Mouse (Mus musculus) embryonic facial prominence, embryonic 14.5 days (tissue): ENCODE results near the gene Defb28. TPM values are rescaled to one million over a fixed set of nuclear protein-coding genes. Genes with fewer than 3 reads are reported as not detected.

ENCODE experiments used
- ATAC-seq: fragments of 200-750 bp; cut with Nextera tagmentation; 2 replicates; pipeline ENCODE4 v1.8.0; 2017; ENCODE audit warnings: low read depth, moderate number of reproducible peaks, moderate TSS enrichment
- DNase-seq: peaks from one replicate; pipeline ENCODE4 v3.0.0-alpha.2; 2015; ENCODE audit warnings: low spot score
- H3K27ac ChIP-seq: fragments of 300-500 bp; sonication (generic); replicated peaks from 2 replicates; pipeline ENCODE4 v1.5.1; 2014; ENCODE audit warnings: low read depth, mild to moderate bottlenecking, low read length, moderate library complexity
- H3K27me3 ChIP-seq: fragments of 300-500 bp; sonication (generic); replicated peaks from 2 replicates; pipeline ENCODE4 v1.6.1; 2014; ENCODE audit warnings: low read length; ENCODE audit not compliant: control insufficient read depth, insufficient read depth
- H3K36me3 ChIP-seq: fragments of 300-500 bp; sonication (generic); 2 replicates; pipeline ENCODE4 v1.6.1; 2014; ENCODE audit warnings: low read length, mixed read lengths; ENCODE audit not compliant: control insufficient read depth, insufficient read depth
- H3K4me1 ChIP-seq: fragments of 300-500 bp; sonication (generic); 2 replicates; pipeline ENCODE4 v1.6.1; 2014; ENCODE audit warnings: antibody characterized with exemption, low read length; ENCODE audit not compliant: control insufficient read depth, insufficient read depth
- H3K4me2 ChIP-seq: fragments of 300-500 bp; sonication (generic); 2 replicates; pipeline ENCODE4 v1.6.1; 2014; ENCODE audit warnings: low read depth, mild to moderate bottlenecking, low read length, moderate library complexity, mixed read lengths
- H3K4me3 ChIP-seq: fragments of 300-500 bp; sonication (generic); 2 replicates; pipeline ENCODE4 v1.5.1; 2014; ENCODE audit warnings: low read depth, mild to moderate bottlenecking, low read length
- H3K9ac ChIP-seq: fragments of 300-500 bp; sonication (generic); 2 replicates; pipeline ENCODE4 v1.6.1; 2014; ENCODE audit warnings: low read depth, mild to moderate bottlenecking, low read length, moderate library complexity, mixed read lengths
- H3K9me3 ChIP-seq: fragments of 300-500 bp; sonication (generic); 2 replicates; pipeline ENCODE4 v1.6.1; 2016; ENCODE audit warnings: low read length; ENCODE audit not compliant: control insufficient read depth
- WGBS: fragments of 180-500 bp; shearing (Covaris S2); extraction: QIAGEN DNeasy Blood & Tissue Kit; methylation state at CpG from one replicate; pipeline ENCODE4 v1.1.7; 2014; 5-methylcytosine and 5-hydroxymethylcytosine counted together
- polyA plus RNA-seq: library from polyadenylated mRNA; unstranded; fragments of >200 nt; fragmentation: Nextera tagmentation; extraction: Ambion mirVana; gene quantifications from 2 replicates; pipeline ENCODE4 v1.2.1, GENCODE M21; 2014

Gene Defb28
- polyA plus RNA-seq, 1 experiment from 2014 or later = not detected

- no peaks in the 10 kb centered on the region for H3K27me3 ChIP-seq
- DNase-seq (no peak), ATAC-seq (no peak)
- no peaks in the 10 kb centered on the region for H3K4me1 ChIP-seq
- WGBS = 69% methylated on average over 6 of the region's 6 CpGs
- no peak overlapping the region for H3K9ac ChIP-seq
- H3K4me2 ChIP-seq = no peak overlapping the region
- no peak overlapping the region for H3K4me3 ChIP-seq
- H3K9me3 ChIP-seq = no peaks in the 10 kb centered on the region
- H3K27ac ChIP-seq = no peak overlapping the region
- no peaks in the 10 kb centered on the region for H3K36me3 ChIP-seq
Measured at GRCm38 (mm10) chr2:152498020-152498419, 20.0 kb upstream of the Defb28 start.

GRCm38 (mm10) chr2:152500204-152500862 is 17.7 kb upstream of the Defb28 start:
- DNase-seq (peak; percentile 7), ATAC-seq (no peak)
- H3K9me3 ChIP-seq = no peaks in the 10 kb centered on the region
- H3K27ac ChIP-seq = no peak overlapping the region
- H3K4me3 ChIP-seq = no peak overlapping the region
- no peaks in the 10 kb centered on the region for H3K27me3 ChIP-seq
- no peak overlapping the region for H3K4me2 ChIP-seq
- 55% methylated on average over 7 of the region's 7 CpGs for WGBS
- H3K9ac ChIP-seq = no peak overlapping the region
- no peaks in the 10 kb centered on the region for H3K36me3 ChIP-seq
- no peaks in the 10 kb centered on the region for H3K4me1 ChIP-seq

- Histone ChIP-seq H3K27me3 (no peaks in the 10 kb centered on the region), H3K9me3 (no peaks in the 10 kb centered on the region), H3K36me3 (no peaks in the 10 kb centered on the region), H3K4me1 (no peaks in the 10 kb centered on the region), H3K27ac (no peak overlapping the region), H3K4me2 (no peak overlapping the region), H3K9ac (no peak overlapping the region), H3K4me3 (no peak overlapping the region)
- DNase-seq = no peak
- ATAC-seq = no peak
- 72% methylated on average over 6 of the region's 6 CpGs for WGBS
Measured at GRCm38 (mm10) chr2:152500863-152501229, 17.2 kb upstream of the Defb28 start.

GRCm38 (mm10) chr2:152503950-152504349 is 14.1 kb upstream of the Defb28 start:
- no peaks in the 10 kb centered on the region for H3K4me1 ChIP-seq
- DNase-seq (no peak), ATAC-seq (no peak)
- H3K27me3 ChIP-seq = no peaks in the 10 kb centered on the region
- WGBS = 90% methylated on average over 2 of the region's 2 CpGs
- H3K4me3 ChIP-seq = no peak overlapping the region
- H3K9me3 ChIP-seq = no peaks in the 10 kb centered on the region
- no peak overlapping the region for H3K4me2 ChIP-seq
- no peak overlapping the region for H3K27ac ChIP-seq
- no peaks in the 10 kb centered on the region for H3K36me3 ChIP-seq
- no peak overlapping the region for H3K9ac ChIP-seq

- H3K4me3 ChIP-seq = no peak within 1 kb of the TSS
- no peak within 1 kb of the TSS for H3K9ac ChIP-seq
- H3K4me2 ChIP-seq = no peak within 1 kb of the TSS
- H3K27me3 ChIP-seq = no peaks in the 10 kb centered on the region
- no peaks in the 10 kb centered on the region for H3K9me3 ChIP-seq
- ATAC-seq (no peak), DNase-seq (no peak)
- H3K4me1 ChIP-seq = no peaks in the 10 kb centered on the region
- H3K27ac ChIP-seq = no peak within 1 kb of the TSS
- H3K36me3 ChIP-seq = no peaks in the 10 kb centered on the region
- WGBS = 91% methylated on average over 1 of the region's 1 CpGs
Measured at GRCm38 (mm10) chr2:152511592-152511991, 6.5 kb upstream of the Defb28 start, which contains the start of gene Defb26. Gene Defb26, minus strand, starts transcription at chr2:152511692.

- Histone ChIP-seq H3K27me3 (no peaks in the 10 kb centered on the region), H3K27ac (no peak overlapping the region), H3K4me1 (no peaks in the 10 kb centered on the region), H3K4me2 (no peak overlapping the region), H3K9ac (no peak overlapping the region), H3K36me3 (no peaks in the 10 kb centered on the region), H3K4me3 (no peak overlapping the region), H3K9me3 (no peaks in the 10 kb centered on the region)
- DNase-seq (peak; percentile 12), ATAC-seq (no peak)
- WGBS = 57% methylated on average over 4 of the region's 4 CpGs
Measured at GRCm38 (mm10) chr2:152516084-152516483, 2.0 kb upstream of the Defb28 start.

- no peaks in the 10 kb centered on the region for H3K9me3 ChIP-seq
- H3K27ac ChIP-seq = no peak within 1 kb of the TSS
- 54% methylated on average over 13 of the region's 13 CpGs for WGBS
- no peaks in the 10 kb centered on the region for H3K27me3 ChIP-seq
- ATAC-seq (no peak), DNase-seq (no peak)
- H3K4me2 ChIP-seq = no peak within 1 kb of the TSS
- no peaks in the 10 kb centered on the region for H3K36me3 ChIP-seq
- H3K4me1 ChIP-seq = no peaks in the 10 kb centered on the region
- H3K9ac ChIP-seq = no peak within 1 kb of the TSS
- no peak within 1 kb of the TSS for H3K4me3 ChIP-seq
Measured at GRCm38 (mm10) chr2:152539944-152540710, 22.1 kb downstream of the Defb28 start, which contains the start of gene Defb29. Gene Defb29, minus strand, starts transcription at chr2:152540098.

- ATAC-seq = no peak
- H3K9me3 ChIP-seq = no peaks in the 10 kb centered on the region
Measured at GRCm38 (mm10) chr2:152541979-152542378, 23.9 kb downstream of the Defb28 start.

More at GRCm38 (mm10) chr2:152541979-152542378, 23.9 kb downstream of the Defb28 start:
- no peak overlapping the region for H3K4me3 ChIP-seq
- H3K27ac ChIP-seq = no peak overlapping the region
- H3K36me3 ChIP-seq = no peaks in the 10 kb centered on the region
- H3K4me1 ChIP-seq = no peaks in the 10 kb centered on the region
- H3K9ac ChIP-seq = no peak overlapping the region
- H3K27me3 ChIP-seq = no peaks in the 10 kb centered on the region
- DNase-seq = no peak
- 81% methylated on average over 9 of the region's 9 CpGs for WGBS
- H3K4me2 ChIP-seq = no peak overlapping the region
